Mouse (Mus musculus): ENCODE measurements around the gene Meis2. TPM values are rescaled to one million over a fixed set of nuclear protein-coding genes. Genes with fewer than 3 reads are reported as not detected.

Gene Meis2
- polyA plus RNA-seq, 2 experiments from 2014 or later: not detected

DNA sequence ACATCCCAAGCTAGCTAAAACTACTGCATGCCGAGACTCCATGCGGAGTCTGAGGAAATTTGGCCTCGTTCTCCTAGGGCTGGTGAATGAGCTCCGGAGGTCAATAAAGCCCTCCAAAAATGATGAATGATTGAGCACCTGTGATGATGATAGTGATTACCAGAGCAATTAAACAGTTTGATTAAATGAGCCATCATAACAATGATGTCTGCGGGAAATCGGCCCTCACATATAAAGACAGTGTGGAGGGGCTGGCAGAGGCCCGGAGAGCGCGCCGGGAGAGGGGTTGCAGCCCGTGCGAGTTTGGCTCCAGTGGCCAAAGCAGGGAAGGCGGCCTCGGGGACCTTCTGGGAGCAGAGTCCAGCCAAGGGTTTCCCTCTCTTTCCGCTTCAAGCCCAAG, 2.1 kb upstream of the Meis2 start:
- no peak for ATAC-seq

DNA sequence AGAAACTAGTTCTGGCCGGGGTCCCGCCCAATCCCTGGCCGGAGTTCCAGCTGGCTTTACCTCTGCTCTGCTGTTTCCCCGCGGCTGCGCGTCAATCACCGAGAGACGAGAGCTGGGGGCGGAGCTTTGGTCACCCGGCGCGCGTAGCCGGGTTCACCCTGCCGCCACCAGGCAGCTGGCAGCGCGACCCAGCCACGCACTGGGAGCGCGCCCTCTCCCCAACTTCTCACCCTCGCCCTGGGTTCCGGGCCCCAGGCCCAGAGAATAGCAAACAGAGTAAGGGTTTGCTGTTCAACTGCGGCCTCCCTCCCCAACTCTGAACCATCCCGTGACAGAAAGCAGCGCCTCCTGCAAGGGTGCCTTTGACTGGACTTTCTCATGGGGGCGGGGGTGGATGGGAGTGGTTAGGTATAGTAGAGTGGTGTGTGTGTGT, 1.4 kb upstream of the Meis2 start:
- ATAC-seq: peak; percentile 63

DNA sequence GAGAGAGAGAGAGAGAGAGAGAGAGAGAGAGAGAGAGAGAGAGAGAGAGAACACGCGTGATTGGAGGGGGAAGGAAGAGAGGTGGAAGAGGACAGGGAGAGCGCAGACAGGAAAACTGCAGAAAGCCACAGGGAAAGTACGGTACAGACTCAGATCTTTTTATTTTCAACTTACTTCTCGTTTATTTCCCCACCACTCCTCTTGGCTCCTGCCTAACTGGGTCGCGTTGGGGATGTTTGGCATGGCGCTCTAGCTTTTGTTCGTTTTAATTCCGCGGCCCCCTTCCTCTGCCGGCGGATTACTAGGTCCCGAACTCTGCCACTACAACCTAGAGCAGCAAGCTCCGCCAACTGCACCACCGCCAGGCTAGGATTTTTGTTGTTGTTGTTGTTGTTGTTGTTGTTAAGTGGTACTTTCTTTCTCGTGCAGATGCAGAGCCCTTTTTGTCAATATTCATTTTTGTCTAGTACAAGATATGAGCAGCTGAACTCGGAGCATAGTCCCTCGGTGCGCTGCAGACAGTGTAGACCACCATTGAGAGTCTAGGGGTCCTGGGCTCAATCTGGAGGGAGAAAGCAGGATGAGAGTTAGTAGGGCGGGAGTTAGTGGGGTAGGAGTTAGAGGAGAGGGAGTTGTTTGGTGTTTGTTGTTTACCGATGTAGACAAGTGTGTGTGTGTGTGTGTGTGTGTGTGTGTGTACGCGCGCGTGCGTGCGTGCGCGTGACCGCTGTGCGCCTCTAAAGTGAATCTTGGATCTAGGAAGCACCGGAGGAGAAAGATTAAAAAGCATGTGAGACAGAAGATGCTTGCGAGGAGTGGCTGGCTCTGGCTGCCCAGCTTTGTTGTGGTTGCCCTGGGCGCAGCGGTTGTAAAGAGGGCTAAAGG, 660 bp upstream of the Meis2 start:
- ATAC-seq: no peak

DNA sequence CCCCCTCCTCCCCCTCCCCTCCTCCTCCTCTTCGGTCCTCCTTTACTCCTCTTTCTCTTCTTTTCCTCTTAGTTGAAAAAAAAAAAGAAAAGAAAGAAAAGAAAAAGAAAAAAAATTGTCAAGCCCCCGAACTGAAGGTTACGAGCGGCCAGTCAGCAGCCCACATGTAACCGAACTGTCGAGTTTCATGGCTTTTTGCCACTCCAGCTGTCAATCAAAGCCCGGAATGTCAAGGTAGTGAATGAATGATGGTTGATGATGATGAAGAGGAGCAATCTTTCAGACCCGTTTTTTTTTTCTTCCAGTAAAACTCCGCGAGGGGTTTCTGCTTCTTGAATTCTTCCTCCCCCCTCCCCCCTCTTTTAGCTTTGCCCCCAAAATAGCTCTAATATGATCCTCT, 582 bp downstream of the Meis2 start:
- no peak for ATAC-seq

DNA sequence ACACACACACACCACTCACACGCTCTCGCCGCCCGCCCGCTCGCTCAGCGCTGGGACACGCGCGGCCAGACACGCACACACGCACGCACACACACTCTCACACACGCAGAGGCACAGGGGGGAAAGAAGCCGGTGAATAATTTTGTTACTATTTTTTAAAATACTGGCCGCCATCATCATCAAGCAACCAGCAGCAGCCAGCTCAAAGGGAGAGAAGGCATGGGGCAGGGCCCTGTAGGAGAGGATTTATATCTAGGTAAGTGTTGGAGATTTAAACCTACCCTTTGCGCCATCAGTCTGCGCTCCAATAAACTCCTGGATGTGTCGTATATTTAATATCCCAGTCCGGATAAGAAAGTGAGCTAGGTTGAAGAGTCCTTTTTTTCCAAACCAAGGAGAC, 1.1 kb downstream of the Meis2 start:
- peak; percentile 8 for ATAC-seq

DNA sequence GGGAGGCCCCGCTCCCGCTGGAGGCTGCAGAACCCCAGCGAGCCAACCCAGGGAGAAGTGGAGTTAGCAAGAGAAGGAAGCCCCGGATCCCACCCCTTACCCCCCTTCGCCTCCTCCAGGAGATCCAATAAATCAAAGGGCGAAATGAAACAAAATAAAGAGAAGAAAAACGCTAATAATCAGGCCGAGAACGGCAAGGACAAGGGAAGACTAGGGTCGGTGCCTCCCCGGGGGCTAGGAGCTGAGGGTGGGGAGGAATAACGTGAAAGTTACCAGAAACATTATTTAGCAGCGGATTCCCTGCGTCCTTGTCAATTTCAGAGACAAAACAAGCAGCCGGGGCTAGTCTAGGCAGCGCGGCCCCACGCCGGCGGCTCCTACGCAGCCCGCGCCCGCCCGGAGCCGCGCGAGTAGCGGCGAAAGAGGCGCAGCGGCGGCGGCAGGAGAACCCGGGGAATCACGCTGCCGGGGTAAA, 1.8 kb downstream of the Meis2 start:
- ATAC-seq: no peak

DNA sequence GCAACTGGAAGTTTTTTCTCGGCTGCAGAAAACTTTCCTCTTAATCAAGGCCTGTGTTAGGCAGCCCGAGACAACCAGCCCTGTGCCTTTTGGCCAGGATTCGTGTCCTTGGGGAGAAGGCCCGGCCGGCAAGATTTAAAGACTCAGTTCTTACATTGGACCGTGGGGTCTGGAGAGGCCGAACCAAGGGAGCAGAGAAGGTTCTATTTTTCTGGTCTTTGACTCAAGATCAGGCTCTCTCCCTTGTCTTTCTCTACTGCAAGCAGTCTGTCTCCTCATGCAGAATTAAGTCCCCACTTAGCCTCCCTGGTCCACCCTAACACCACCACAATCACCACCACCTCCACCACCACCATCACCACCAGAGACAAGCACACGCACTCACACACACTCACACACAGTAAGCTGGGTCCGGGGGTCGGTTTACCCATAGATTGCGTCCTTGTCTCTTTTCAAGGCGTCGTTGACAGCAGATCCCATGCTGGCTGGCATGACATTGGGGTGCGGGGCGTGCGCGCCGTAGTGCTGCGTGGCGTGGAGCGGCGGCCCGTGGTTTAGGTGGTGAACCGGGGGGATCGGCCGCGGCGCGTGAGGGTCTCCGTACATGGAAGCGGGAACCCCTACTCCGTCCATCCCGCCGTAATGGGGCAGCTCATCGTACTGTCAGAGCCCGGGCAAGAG, 2.7 kb downstream of the Meis2 start:
- no peak for ATAC-seq

DNA sequence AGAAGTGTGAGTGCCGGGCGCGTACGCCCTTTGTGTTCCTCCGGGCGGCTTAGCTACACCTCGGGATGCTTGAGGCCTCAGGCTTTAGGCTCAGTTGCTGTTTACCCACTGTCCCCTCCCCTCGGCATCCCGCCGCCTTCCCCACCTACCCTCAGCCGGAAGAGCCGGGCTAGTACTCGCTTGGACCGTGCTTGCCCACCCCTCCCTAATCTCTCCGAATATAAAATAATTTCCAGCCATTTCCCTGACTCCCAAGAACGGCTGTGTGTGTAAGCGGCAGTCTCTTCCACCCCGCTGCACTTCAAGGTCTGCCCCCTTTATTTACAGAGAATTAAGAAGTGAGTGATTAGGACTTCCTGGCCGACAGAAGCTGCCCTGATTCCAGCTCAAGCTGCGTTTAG, 3.4 kb downstream of the Meis2 start:
- ATAC-seq: no peak

DNA sequence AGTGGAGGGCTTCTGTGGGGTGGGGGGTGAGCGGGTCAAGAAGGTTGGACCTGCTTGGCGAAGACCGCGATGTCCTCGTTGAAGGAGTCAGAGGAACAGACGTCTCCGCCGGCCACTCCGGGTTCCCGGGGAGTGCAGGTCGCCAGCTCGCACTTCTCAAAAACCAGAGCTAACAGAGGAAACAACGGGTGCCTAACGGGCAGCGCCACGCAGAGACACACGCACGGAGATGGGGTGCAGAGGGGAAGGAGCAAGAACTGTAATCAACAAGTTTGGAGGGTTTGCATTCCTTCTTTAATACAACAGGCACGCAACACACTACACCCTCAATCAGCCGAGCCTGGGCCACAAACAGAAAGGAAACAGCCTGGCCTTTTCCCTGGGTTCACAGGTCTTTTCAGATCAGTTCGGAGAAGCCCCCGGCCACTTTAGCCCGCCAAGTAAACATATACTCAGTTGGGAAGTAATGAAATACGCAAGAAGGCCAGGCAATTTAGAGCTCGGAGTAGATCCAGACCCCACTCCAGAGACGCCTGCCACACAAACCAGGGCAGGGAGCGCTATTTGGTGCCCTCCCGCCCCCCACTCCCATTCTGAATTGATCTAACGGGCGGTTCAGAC, 4.1 kb downstream of the Meis2 start:
- ATAC-seq: no peak

DNA sequence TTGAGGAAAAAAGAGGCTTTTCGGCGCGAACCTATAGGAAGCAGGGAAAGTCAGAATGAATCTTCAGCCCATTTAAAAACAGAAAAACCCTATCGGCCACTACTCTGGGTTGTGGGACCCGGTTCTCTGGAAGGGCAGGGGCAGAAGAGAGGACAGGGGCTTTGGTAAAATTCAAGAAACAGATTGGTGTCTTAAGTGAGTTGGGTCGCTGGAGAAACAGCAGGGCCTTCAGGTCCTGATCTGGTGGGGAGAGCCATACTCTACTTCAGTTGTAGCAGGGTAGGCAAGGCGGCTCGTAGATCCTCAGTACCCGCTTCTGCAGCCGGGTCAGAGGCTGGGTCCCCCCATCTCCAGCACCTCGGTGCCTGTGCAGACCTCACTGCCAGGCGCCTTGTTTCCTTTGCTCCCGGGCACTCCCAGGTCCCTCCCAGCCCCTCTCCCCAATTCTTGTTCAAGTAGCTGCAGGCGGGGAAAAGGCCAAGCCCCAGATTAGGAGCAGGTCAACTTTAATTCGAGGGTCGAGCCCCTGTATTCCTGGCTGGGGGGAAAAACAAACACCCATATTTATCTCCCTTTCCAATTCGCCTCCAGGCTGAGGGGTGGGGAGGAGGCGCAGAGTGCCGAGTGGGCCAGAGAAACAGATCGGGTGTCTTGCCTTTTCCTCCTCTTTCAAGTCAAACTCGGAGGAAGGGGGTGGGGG, 4.8 kb downstream of the Meis2 start:
- no peak for ATAC-seq

DNA sequence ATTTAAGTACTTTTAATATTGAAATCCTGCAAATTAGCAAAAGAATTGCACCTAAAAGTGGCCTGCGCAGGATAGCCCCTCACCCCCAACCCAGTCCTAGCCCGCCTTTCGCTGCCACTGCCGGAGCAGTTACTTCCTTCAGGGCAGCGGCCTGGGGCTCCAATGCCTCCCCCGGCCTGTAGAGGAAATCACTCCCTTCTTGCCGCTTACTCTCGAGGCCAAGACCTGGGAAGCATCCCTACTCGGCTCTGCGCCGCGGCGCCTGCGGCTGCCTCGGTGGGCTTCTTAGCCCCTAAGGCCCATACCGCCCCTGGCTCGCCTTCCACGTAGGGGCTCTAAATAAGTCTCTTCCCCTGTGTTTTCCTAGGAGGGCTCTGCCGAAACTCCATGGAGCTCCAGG, 5.4 kb downstream of the Meis2 start:
- no peak for ATAC-seq

DNA sequence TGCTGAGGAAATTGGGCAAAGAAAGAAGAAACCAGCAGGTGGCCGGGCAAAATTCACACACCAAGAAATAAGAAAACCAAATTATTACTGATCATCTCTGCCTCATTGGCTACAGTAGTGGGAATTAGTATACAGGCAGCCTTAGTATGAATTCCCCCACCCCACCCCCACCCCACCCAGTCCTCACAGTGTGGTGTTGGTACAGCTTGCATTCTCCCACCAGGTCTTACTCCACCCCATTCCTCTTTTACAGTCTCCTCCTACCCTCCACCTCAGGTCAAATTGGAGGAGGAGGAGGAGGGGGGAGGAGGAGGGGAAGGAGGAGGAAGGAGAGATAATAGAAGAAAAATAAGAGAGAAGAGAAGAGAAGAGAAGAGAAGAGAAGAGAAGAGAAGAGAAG, 6.0 kb downstream of the Meis2 start:
- no peak for ATAC-seq

DNA sequence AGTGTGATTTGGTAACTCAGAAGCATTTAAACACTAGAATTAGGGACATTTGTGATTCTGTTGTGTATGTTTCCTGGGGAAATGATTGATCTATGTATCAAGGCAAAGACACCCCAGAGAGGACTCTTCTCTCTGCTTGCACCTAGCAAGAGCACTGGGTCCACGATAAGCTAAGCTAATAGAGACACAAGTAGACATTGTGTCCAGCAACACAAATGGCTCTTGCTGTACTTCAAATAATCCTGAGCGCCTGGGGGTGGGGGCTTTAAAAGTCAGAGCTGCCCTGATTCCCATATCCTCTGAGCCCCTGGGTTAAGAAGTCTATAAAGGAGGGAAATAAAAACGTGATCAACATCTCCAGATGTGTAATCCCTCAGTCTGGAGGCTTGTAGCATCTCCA, 6.6 kb downstream of the Meis2 start:
- ATAC-seq: no peak

DNA sequence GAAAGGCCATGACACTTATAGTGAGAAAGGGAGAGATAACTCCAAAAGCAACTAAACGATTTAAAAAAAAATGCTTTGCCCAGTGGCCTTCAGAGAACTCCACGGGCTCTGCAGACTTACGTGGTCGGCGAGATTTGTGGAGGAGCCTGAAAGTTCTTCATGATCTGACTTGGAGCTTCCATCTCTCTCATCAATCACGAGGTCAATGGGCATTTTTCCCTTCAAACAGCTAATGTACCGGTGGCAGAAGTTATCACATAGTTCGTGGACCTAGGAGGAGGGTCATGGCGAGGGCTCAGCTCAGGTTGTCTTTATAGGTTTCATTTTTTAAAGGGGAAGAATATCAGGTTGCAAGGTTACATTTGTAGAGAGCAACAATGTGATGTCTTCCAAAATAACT, 7.1 kb downstream of the Meis2 start:
- ATAC-seq: no peak

DNA sequence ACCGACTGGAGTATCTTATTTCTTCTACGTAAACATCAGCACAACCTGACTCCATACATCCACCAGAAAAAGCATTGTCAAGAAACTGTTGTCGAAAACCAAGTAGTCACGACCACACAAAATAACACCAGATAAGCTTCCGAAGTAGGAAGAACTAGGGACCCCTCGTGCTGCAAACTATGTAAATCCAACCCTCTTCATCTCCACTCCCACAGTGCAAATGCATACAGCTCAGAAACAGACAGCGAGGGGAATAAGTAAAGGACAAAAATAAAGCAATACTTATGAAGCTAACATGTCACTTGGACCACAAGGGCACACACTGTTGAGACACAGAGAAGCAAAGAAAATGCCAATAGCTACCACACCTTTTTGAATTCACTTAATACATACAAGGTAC, 8.8 kb downstream of the Meis2 start:
- ATAC-seq: no peak

DNA sequence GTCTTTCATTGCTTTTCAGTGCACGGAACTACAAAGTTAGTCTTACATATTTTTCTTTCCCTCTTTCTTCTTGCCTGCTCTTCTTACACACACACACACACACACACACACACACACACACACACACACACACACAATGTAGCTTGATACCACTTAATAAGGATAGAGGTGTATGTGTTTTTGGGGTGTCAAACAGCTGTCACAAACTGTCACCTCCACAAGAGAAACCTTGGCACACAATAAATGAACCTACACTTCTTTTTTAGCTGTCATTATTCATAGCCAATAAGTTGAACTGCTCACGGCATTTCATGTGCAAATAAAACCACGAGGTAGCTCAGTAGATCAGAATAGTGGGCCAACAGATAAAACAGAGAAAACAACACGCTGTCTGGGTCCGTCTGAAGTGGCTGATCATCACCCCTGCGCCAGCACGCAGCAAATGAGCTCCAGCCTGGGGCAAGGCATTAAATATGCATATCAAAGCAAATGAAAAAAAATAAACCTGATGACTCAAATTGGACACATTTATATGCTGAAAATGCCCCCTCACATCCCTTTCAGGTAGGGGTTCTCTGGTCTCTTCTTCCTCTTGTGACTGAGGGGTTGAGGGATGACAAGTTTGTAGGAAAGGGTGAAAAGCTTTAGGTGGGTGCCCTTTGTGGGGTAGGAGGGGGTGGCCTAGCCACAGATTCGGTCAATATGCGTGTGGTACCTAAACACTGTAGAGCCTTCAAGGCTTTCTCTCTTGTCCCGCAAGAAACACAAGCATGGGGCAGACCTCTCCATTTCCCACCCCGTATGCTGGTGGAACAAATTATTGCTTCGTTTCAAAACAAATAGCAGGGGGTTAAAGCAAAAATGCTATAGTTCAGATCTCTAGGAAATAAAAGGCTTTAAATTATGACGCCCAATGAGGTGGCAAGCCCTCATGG, 9.7 kb downstream of the Meis2 start:
- no peak for ATAC-seq

DNA sequence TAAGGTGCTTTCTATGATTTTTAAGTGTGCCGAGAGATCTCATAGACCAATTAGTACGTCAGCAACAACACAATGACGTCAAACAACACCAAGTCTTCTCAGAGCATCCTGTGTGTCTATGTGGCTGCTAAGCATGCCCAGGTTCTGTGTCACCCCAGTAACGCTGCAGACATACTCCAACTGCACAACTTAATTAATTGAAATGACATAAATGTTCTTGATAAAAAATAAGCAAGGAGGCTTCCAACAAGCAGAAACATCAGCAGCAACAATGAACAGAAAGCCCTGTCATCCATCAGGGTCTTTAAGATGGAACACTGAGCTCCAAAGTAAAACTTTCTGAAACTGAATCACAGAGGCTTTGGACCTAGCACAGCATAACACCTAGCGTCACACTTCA, 11.7 kb downstream of the Meis2 start:
- ATAC-seq: no peak

DNA sequence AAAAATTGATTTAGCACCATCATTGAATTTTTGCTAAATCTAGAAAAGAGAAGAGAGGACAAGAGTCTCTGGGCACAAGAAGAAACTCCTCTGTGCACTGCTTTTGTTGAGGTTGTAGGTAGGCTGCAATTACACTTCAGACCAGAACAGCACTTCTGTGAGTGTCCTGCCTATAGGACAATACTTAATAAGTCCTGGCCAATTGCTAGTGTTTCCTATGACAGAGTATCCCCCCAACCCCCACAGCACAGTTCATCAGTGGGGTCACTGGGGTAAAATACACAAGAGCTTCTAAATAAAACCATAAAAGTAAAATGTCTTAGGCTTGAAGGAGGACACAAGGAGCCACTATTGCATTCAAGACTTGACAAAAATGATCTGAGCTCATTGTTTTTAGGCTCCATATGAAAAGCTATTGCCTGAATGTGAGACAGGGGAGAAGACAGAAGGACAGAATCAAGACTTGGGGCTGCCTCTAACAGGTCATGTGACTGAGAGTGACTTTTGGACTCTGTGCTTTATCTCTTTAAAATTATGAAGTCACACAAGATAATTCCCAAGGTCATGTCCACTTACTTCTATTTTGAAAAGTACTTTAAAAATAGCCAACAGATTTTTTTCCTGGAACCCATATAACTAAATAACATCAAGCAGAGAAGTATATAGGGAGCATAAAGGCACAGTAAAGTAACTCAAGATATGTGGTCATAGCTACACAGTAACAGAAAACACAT, 12.8 kb downstream of the Meis2 start:
- no peak for ATAC-seq

DNA sequence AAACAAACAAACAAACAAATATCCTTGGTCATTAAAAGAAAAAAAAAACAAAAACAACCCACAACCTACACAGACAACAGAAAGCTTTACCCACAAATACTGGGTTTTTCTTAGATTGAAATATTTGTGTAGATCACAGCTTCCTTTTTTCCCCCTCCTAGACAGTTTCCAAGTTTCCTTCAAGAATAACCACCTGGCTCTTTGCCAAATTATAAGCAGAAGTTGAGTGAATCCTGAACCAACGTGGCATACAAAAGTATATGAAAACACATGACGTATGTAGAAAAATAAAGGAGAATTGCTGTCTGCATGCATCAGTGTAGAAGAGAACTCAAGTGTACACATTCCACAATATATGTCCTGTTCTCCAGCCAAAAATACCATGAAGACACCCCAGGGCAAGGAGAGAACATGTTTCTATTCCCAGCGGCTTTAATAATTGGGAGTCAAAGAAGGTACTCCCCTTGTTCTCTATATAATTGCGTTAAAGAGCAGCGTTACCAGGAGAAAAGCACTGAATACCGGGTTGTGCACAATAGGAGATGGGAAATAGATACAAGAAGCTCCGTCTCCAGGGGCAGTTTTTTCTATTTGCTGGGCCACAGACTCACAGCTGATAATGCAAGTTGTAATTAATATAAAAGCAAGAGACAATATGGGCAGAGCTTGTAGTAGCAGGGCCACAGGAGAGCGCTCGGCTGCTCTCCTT, 13.6 kb downstream of the Meis2 start:
- ATAC-seq: no peak

DNA sequence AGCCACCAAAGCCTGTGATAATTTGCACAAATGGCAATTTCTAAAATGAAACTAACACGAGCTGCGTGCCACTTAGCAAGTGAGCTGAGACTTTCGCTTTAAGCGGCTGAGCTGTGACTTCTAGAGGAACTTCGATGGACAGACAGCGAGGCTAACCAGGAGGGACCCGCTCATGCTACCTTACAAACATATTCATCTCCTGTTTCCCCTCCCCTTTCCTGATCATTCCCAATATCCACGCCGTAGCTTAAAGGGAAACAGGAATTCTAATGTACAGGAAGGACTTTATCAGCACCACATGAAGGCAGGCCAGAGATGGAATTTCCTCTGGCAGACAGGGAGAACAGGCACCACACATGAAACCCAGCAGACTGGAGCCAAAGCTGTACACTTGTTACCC, 15.9 kb downstream of the Meis2 start:
- peak; percentile 49 for ATAC-seq
